ENCODE assay signal across 8 mouse cellular contexts in genomic region chr2:127008469-127008998, GRCm38 (mm10). TPM values are rescaled to one million over a fixed set of nuclear protein-coding genes. Genes with fewer than 3 reads are reported as not detected.
A peak's percentile ranks its signal among the peaks of the same experiment; 100 is the strongest.
DNase-seq lines count a peak whose midpoint lies in the region; ATAC-seq lines count a peak whose summit lies in the region.

Ap4e1 (plus strand) TSS chr2:127008717.

- peak; percentile 78 for ATAC-seq in inflammation-experienced regulatory T-cells, adult 6 months
- peak; percentile 79 for ATAC-seq in megakaryocyte-erythroid progenitor cell, adult 5-6 weeks (replicated peaks; ENCODE audit: low FRiP score, low TSS enrichment, poor library complexity, severe bottlenecking)

- intact Hi-C loops in left cerebral cortex, postnatal 10 days (cut with DNase I): loop anchor here (2.0 kb wide), 1 partner anchor 76 kb away; the partner anchor contains the start of gene Sppl2a

- DNase-seq in adipocyte (ENCODE audit: low spot score): peak; percentile 98
- peak; percentile 94 for DNase-seq in embryo, embryonic 10 days (ENCODE audit: low spot score)
- DNase-seq in gastrocnemius, postnatal 10 days: peak; percentile 99
- peak; percentile 91 to 96 for DNase-seq in left cerebral cortex, postnatal 10 days (ENCODE audit: extremely low spot score in 1 of 2, low spot score in 2 of 2)
- DNase-seq in right cerebral cortex, postnatal 25 days: peak; percentile 92
- DNase-seq in urinary bladder, postnatal 4 days (ENCODE audit: low spot score in 2 of 2): peak; percentile 89 to 99

RNA-seq across cellular contexts. Expression of gene Ap4e1, which starts in this region (rescaled TPM):
- 10 to 100 TPM in 1 of 2 experiments, 1 to 10 TPM in 1; 9.8 to 11.8 TPM for total RNA-seq in gastrocnemius, postnatal 10 days (2021)
- 10 to 100 TPM; 11.4 to 15.1 (median 13.6) TPM for polyA plus RNA-seq in inflammation-experienced regulatory T-cells, adult 6 months (2017; shearing (Covaris generic))
- 10 to 100 TPM; 13.9 to 14.6 TPM for total RNA-seq in left cerebral cortex, postnatal 10 days (2021)
- total RNA-seq in megakaryocyte-erythroid progenitor cell, adult 5-6 weeks (2014; fragmentation: Nextera tagmentation): 12.5 and 13.5 TPM in 2 replicates
- 21.0 and 26.9 TPM in 2 replicates for total RNA-seq in megakaryocyte-erythroid progenitor cell, adult 5-6 weeks (2017)

Comparison
In these comparisons a context has a peak if more than half of its experiments do, and no peak if none do; other contexts are left out.
1. Peak in every context shown above with its lines: DNase-seq and ATAC-seq.